Mouse (Mus musculus) left cerebral cortex, postnatal 4 days (tissue): ENCODE results near the gene Tmx4. TPM values are rescaled to one million over a fixed set of nuclear protein-coding genes. Genes with fewer than 3 reads are reported as not detected.
"Not testable (repeated sequence)": the region's sequence is repeated elsewhere in the genome, so short reads cannot be mapped to it uniquely, and the experiment has no call there.

ENCODE experiments used
- DNase-seq: peaks from one replicate; pipeline ENCODE4 v3.0.0-alpha.2; 2022
- intact Hi-C: fragments of 180-260 bp; cut with DNase I; formaldehyde crosslinking; loops from one replicate; pipeline ENCODE4 v1.15.1; 2025
- total RNA-seq, 2 experiments: library from RNA; stranded (reverse); gene quantifications; 2 replicates each; pipeline ENCODE4 v1.2.3; 2021

Gene Tmx4
- total RNA-seq, result 100 to 1,000 TPM; 118 to 124 TPM

GRCm38 (mm10) chr2:134643514-134644300 lies at the start of gene Tmx4:
TSS of gene Tmx4 (minus strand) at chr2:134644145.
- peak; percentile 100 for DNase-seq
- intact Hi-C loops, result no loop called here

- intact Hi-C loops, result no loop called here
These were observed 48.2 kb upstream of the Tmx4 start for GRCm38 (mm10) chr2:134692125-134692524.

GRCm38 (mm10) chr2:134691055-134691454 lies 47.1 kb upstream of the Tmx4 start:
- DNase-seq, result no peak
- intact Hi-C loops, result no loop called here

More at GRCm38 (mm10) chr2:134692125-134692524, 48.2 kb upstream of the Tmx4 start:
- no peak for DNase-seq

- intact Hi-C loops, result loop anchor here (5.0 to 10.0 kb wide), 2 partner anchors 102 to 650 kb away; partner anchors contain the start of gene Plcb1
- DNase-seq, result no peak
These were observed 38.4 kb upstream of the Tmx4 start for GRCm38 (mm10) chr2:134682326-134682725.

GRCm38 (mm10) chr2:134681271-134681961 lies 37.5 kb upstream of the Tmx4 start:
- intact Hi-C loops, result loop anchor here (5.0 to 10.0 kb wide), 2 partner anchors 103 to 651 kb away; partner anchors contain the start of gene Plcb1

GRCm38 (mm10) chr2:134679567-134679966 lies 35.6 kb upstream of the Tmx4 start:
- intact Hi-C loops, result loop anchor here (10.0 kb wide), 1 partner anchor 125 kb away; the partner anchor contains the start of gene Hao1
- DNase-seq, result no peak

More at GRCm38 (mm10) chr2:134681271-134681961, 37.5 kb upstream of the Tmx4 start:
- peak; percentile 8 for DNase-seq

- intact Hi-C loops, result loop anchor here (10.0 kb wide), 1 partner anchor 121 kb away; the partner anchor contains the start of gene Hao1
- no peak for DNase-seq
These were observed 31.5 kb upstream of the Tmx4 start for GRCm38 (mm10) chr2:134675465-134675864.

- intact Hi-C loops, result loop anchor here (10.0 kb wide), 1 partner anchor 119 kb away; the partner anchor contains the start of gene Hao1
- peak; percentile 73 for DNase-seq
These were observed 29.7 kb upstream of the Tmx4 start for GRCm38 (mm10) chr2:134673604-134674003.

GRCm38 (mm10) chr2:134656477-134656876 lies 12.5 kb upstream of the Tmx4 start:
- intact Hi-C loops, result no loop called here
- DNase-seq, result no peak

- no peak for DNase-seq
- intact Hi-C loops, result no loop called here
These were observed 10.7 kb upstream of the Tmx4 start for GRCm38 (mm10) chr2:134654668-134655067.

- intact Hi-C loops, result no loop called here
- DNase-seq, result no peak
These were observed 8.8 kb upstream of the Tmx4 start for GRCm38 (mm10) chr2:134652759-134653158.

GRCm38 (mm10) chr2:134648999-134649398 lies 5.1 kb upstream of the Tmx4 start:
- DNase-seq, result no peak
- intact Hi-C loops, result no loop called here

GRCm38 (mm10) chr2:134645752-134646151 lies 1.8 kb upstream of the Tmx4 start:
- intact Hi-C loops, result no loop called here
- no peak for DNase-seq

GRCm38 (mm10) chr2:134645166-134645565 lies 1.2 kb upstream of the Tmx4 start:
- intact Hi-C loops, result no loop called here
- no peak for DNase-seq

- DNase-seq, result no peak
- intact Hi-C loops, result no loop called here
These were observed 462 bp upstream of the Tmx4 start for GRCm38 (mm10) chr2:134644301-134644912.

GRCm38 (mm10) chr2:134642377-134642776 lies 1.6 kb downstream of the Tmx4 start:
- intact Hi-C loops, result no loop called here
- DNase-seq, result no peak

- no peak for DNase-seq
- intact Hi-C loops, result no loop called here
These were observed 2.6 kb downstream of the Tmx4 start for GRCm38 (mm10) chr2:134641372-134641771.

- intact Hi-C loops, result no loop called here
- no peak for DNase-seq
These were observed 3.5 kb downstream of the Tmx4 start for GRCm38 (mm10) chr2:134640398-134640797.

GRCm38 (mm10) chr2:134628541-134628940 lies 15.4 kb downstream of the Tmx4 start:
- intact Hi-C loops, result not testable (repeated sequence)

GRCm38 (mm10) chr2:134604935-134605334 lies 39.0 kb downstream of the Tmx4 start:
- no peak for DNase-seq
- intact Hi-C loops, result no loop called here

More at GRCm38 (mm10) chr2:134628541-134628940, 15.4 kb downstream of the Tmx4 start:
- not testable (repeated sequence) for DNase-seq
